Mouse (Mus musculus): ENCODE measurements around the gene Rbm10. TPM values are rescaled to one million over a fixed set of nuclear protein-coding genes. Genes with fewer than 3 reads are reported as not detected.

The Rbm10 gene
- polyA plus RNA-seq, 1 experiment from 2014 or later = 52.7 TPM

DNA sequence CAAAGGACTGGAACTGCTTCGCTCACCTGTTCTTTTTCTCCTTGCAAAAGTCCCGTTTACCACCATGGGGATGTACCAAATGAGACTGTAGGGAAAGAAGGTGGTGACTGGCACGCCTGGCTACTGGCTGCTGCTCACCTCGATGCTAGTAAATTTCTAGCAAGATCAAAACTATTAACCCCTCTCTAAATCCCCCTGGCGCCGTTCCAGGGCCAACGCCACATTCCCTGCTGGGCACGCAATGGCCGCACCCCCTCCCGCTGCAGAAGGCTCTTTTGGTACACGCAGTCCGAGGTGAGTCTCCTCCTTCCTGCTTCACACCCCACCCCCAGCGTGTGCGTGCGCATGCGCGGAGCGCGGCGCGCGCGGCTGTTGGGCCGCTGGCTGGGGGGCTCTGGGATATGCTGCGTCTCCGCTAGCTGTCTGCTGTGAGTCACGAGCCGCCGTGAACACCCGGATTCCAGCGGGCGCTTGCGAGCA lies 70.8 kb downstream of the Rbm10 start:
- Histone ChIP-seq H3K27me3 (ENCODE audit: control insufficient read depth, insufficient read depth, low read length) (no peaks in the 10 kb centered on the region), H3K9me3 (replicated peaks; ENCODE audit: control insufficient read depth, low read length) (no peaks in the 10 kb centered on the region), H3K36me3 (ENCODE audit: control insufficient read depth, insufficient read depth, low read length) (0 out of 2 replicates have a peak, but pooled peaks cover 3% of the 10 kb centered on the region), H3K4me3 (replicated peaks; ENCODE audit: low read length) (peak overlapping the region; percentile 69), H3K9ac (ENCODE audit: low read length) (peak overlapping the region; percentile 92), H3K4me2 (ENCODE audit: low read depth, low read length) (peak overlapping the region; percentile 63), H3K4me1 (ENCODE audit: control insufficient read depth, insufficient read depth, low read length) (peaks cover 4% of the 10 kb centered on the region; the same call in 1 of the 2 replicates), H3K27ac (ENCODE audit: low read length) (peak overlapping the region; percentile 97)
- WGBS = 20% methylated on average over 33 of the region's 33 CpGs
- peak; percentile 91 for ATAC-seq (ENCODE audit: insufficient read depth, low FRiP score)

DNA sequence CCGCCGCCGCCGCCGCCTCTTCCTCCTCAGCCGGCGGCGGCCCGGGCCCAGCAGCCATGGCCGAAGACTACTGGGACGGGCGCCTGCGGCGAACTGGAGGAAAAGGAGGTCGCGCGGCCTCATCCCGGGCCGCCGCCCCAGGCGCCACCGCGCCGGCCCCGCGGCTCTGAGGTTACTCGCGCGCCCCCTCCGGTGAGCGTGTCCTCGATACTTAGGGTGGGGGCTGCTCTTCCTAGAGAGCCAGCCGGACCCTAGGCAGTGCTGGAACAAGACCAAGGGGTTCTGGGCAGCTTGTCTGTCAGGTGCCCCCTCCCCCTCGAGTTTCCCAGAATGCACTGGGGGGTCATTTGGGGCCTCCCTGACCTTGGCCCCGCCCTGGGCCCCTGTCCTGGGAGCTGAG lies 71.3 kb downstream of the Rbm10 start:
- peak; percentile 39 for ATAC-seq (ENCODE audit: insufficient read depth, low FRiP score)
- WGBS = 6% methylated on average over 28 of the region's 35 CpGs
- Histone ChIP-seq H3K27ac (ENCODE audit: low read length) (peak overlapping the region; percentile 97), H3K27me3 (ENCODE audit: control insufficient read depth, insufficient read depth, low read length) (no peaks in the 10 kb centered on the region), H3K36me3 (ENCODE audit: control insufficient read depth, insufficient read depth, low read length) (0 out of 2 replicates have a peak, but pooled peaks cover 3% of the 10 kb centered on the region), H3K9ac (ENCODE audit: low read length) (peak overlapping the region; percentile 92), H3K4me1 (ENCODE audit: control insufficient read depth, insufficient read depth, low read length) (peaks cover 4% of the 10 kb centered on the region; the same call in 1 of the 2 replicates), H3K9me3 (replicated peaks; ENCODE audit: control insufficient read depth, low read length) (no peaks in the 10 kb centered on the region), H3K4me3 (replicated peaks; ENCODE audit: low read length) (peak overlapping the region; percentile 69), H3K4me2 (ENCODE audit: low read depth, low read length) (peak overlapping the region; percentile 63)

- no peak overlapping the region for H3K9ac ChIP-seq (ENCODE audit: low read length)
- ATAC-seq (ENCODE audit: insufficient read depth, low FRiP score) = no peak
- WGBS = 62% methylated on average over 3 of the region's 3 CpGs
- no peak overlapping the region for H3K4me3 ChIP-seq (replicated peaks; ENCODE audit: low read length)
- H3K9me3 ChIP-seq (replicated peaks; ENCODE audit: control insufficient read depth, low read length) = no peaks in the 10 kb centered on the region
- no peak overlapping the region for H3K27ac ChIP-seq (ENCODE audit: low read length)
- H3K4me1 ChIP-seq (ENCODE audit: control insufficient read depth, insufficient read depth, low read length) = peaks cover 4% of the 10 kb centered on the region; the same call in 1 of the 2 replicates
- no peaks in the 10 kb centered on the region; the same call in 1 of the 2 replicates for H3K36me3 ChIP-seq (ENCODE audit: control insufficient read depth, insufficient read depth, low read length)
- no peaks in the 10 kb centered on the region for H3K27me3 ChIP-seq (ENCODE audit: control insufficient read depth, insufficient read depth, low read length)
- H3K4me2 ChIP-seq (ENCODE audit: low read depth, low read length) = no peak overlapping the region
These were observed 74.3 kb downstream of the Rbm10 start for GRCm38 (mm10) chrX:20691566-20691965.

GRCm38 (mm10) chrX:20692616-20693015 lies 75.3 kb downstream of the Rbm10 start:
- Histone ChIP-seq H3K36me3 (ENCODE audit: control insufficient read depth, insufficient read depth, low read length) (no peaks in the 10 kb centered on the region; the same call in 1 of the 2 replicates), H3K9me3 (replicated peaks; ENCODE audit: control insufficient read depth, low read length) (no peaks in the 10 kb centered on the region), H3K27ac (ENCODE audit: low read length) (no peak overlapping the region), H3K4me3 (replicated peaks; ENCODE audit: low read length) (no peak overlapping the region), H3K9ac (ENCODE audit: low read length) (no peak overlapping the region), H3K27me3 (ENCODE audit: control insufficient read depth, insufficient read depth, low read length) (no peaks in the 10 kb centered on the region), H3K4me1 (ENCODE audit: control insufficient read depth, insufficient read depth, low read length) (no peaks in the 10 kb centered on the region), H3K4me2 (ENCODE audit: low read depth, low read length) (no peak overlapping the region)
- 72% methylated on average over 1 of the region's 1 CpGs for WGBS
- no peak for ATAC-seq (ENCODE audit: insufficient read depth, low FRiP score)

DNA sequence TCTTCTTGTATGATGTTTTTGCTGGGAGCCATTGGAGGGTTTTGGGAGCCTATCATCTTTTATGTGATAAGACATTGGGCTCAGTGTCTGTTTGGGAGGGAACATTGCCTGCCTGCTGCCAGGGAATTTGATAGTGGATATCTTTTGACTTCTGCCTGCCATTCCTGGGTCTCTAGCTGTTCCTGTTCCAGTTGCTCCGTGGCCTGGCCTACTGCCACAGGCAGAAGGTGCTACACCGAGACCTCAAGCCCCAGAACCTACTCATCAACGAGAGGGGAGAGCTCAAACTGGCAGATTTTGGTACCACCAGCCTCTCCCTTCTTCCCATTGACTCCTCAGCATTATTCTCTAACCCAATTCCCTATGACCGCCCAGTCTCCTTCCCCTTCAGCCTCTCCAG lies 78.5 kb downstream of the Rbm10 start:
- WGBS = 88% methylated on average over 4 of the region's 4 CpGs
- Histone ChIP-seq H3K36me3 (ENCODE audit: control insufficient read depth, insufficient read depth, low read length) (peaks cover 3% of the 10 kb centered on the region; the same call in 1 of the 2 replicates), H3K4me2 (ENCODE audit: low read depth, low read length) (no peak overlapping the region), H3K4me1 (ENCODE audit: control insufficient read depth, insufficient read depth, low read length) (no peaks in the 10 kb centered on the region), H3K4me3 (replicated peaks; ENCODE audit: low read length) (no peak overlapping the region), H3K27ac (ENCODE audit: low read length) (no peak overlapping the region), H3K27me3 (ENCODE audit: control insufficient read depth, insufficient read depth, low read length) (no peaks in the 10 kb centered on the region), H3K9ac (ENCODE audit: low read length) (no peak overlapping the region), H3K9me3 (replicated peaks; ENCODE audit: control insufficient read depth, low read length) (no peaks in the 10 kb centered on the region)
- no peak for ATAC-seq (ENCODE audit: insufficient read depth, low FRiP score)

Other genes starting within 250 kb of the Rbm10 start
- 7.3 and 7.6 TPM in 2 replicates for gene Jade3, start 191.8 kb upstream of the Rbm10 start, polyA plus RNA-seq (2015; fragmentation: Nextera tagmentation; extraction: Ambion mirVana)
- gene Rgn, start 67.7 kb upstream of the Rbm10 start, polyA plus RNA-seq (2015; fragmentation: Nextera tagmentation; extraction: Ambion mirVana) = 14.5 and 17.7 TPM in 2 replicates
- 222 and 251 TPM in 2 replicates for gene Ndufb11, start 116 bp downstream of the Rbm10 start, polyA plus RNA-seq (2015; fragmentation: Nextera tagmentation; extraction: Ambion mirVana)
- 201 and 206 TPM in 2 replicates for gene Uba1, start 40.8 kb downstream of the Rbm10 start, polyA plus RNA-seq (2015; fragmentation: Nextera tagmentation; extraction: Ambion mirVana)
- 73.6 and 77.1 TPM in 2 replicates for gene Cdk16, start 70.5 kb downstream of the Rbm10 start, polyA plus RNA-seq (2015; fragmentation: Nextera tagmentation; extraction: Ambion mirVana)
- 30.8 and 33.6 TPM in 2 replicates for gene Usp11, start 86.4 kb downstream of the Rbm10 start, polyA plus RNA-seq (2015; fragmentation: Nextera tagmentation; extraction: Ambion mirVana)
- 121 TPM in 2 replicates for gene Araf, start 180.3 kb downstream of the Rbm10 start, polyA plus RNA-seq (2015; fragmentation: Nextera tagmentation; extraction: Ambion mirVana)